Mouse (Mus musculus) T-helper 17 cell (primary cell): ENCODE measurements around the gene Ccdc155.

Experiments used
- in situ Hi-C, 2 experiments: fragments of 300-600 bp; cut with MboI, MseI; formaldehyde crosslinking; loops; 1 replicate in 1 of 2; 2 replicates in 1 of 2; pipeline ENCODE4 v1.15.1; 2025; ENCODE audit warnings: high pct_unique_total_duplicates in 2 of 2

The Ccdc155 gene

DNA sequence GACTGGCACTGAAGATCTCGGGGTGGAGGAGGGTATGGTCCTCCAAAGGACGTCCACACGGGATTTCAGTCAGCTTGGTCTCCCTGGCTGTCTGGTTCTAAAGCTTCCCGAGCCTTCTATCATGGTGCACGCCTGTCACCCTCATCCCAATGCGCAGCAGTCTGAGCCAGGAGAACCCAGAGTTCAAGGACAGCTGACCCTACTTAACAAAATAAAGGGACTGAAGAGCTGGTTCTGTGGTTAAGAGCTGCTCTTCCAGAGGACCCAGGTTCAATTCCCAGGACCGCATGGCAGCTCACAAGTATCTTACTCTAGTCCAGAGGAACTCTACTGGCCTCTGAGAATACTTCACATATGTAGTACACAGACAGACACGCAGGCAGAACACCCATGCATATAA, 24.4 kb upstream of the Ccdc155 start:
- in situ Hi-C loops: loop anchor here in 1 of 2 experiments (25.0 kb wide), 1 partner anchor 1442 kb away; the partner anchor contains the start of genes Klk10, Klk8 and Klk9

- in situ Hi-C loops: loop anchor here in 1 of 2 experiments (25.0 kb wide), 1 partner anchor 1441 kb away; the partner anchor contains the start of genes Klk10, Klk8 and Klk9
Measured at GRCm38 (mm10) chr7:45228548-45228947, 23.9 kb upstream of the Ccdc155 start.

DNA sequence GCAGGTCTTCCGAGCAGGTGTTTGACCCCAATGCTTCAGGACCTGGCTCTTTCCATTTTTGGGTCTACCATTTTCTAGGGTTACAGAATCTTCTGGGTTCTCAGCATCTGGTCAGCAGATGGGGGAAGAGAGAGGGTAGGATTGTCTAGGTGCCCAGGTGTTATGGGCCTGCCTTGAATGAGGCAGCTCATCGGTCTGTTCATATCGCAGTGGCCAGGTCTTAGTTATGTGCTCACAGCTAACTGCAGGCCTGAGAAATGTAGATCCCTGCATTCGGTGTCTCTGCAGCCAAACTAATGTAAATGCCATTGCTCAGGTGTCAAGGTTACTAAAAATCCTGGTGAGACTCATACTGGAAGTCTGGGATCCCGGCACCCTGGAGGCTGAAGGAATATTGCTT, 21.7 kb upstream of the Ccdc155 start:
- in situ Hi-C loops: loop anchor here in 1 of 2 experiments (25.0 kb wide), 1 partner anchor 1439 kb away; the partner anchor contains the start of genes Klk10, Klk8 and Klk9

- in situ Hi-C loops: loop anchor here in 1 of 2 experiments (25.0 kb wide), 1 partner anchor 1438 kb away; the partner anchor contains the start of genes Klk10, Klk8 and Klk9
Measured at GRCm38 (mm10) chr7:45224826-45225225, 20.1 kb upstream of the Ccdc155 start.

- in situ Hi-C loops: no loop called here
Measured at GRCm38 (mm10) chr7:45221680-45222079, 17.0 kb upstream of the Ccdc155 start.

DNA sequence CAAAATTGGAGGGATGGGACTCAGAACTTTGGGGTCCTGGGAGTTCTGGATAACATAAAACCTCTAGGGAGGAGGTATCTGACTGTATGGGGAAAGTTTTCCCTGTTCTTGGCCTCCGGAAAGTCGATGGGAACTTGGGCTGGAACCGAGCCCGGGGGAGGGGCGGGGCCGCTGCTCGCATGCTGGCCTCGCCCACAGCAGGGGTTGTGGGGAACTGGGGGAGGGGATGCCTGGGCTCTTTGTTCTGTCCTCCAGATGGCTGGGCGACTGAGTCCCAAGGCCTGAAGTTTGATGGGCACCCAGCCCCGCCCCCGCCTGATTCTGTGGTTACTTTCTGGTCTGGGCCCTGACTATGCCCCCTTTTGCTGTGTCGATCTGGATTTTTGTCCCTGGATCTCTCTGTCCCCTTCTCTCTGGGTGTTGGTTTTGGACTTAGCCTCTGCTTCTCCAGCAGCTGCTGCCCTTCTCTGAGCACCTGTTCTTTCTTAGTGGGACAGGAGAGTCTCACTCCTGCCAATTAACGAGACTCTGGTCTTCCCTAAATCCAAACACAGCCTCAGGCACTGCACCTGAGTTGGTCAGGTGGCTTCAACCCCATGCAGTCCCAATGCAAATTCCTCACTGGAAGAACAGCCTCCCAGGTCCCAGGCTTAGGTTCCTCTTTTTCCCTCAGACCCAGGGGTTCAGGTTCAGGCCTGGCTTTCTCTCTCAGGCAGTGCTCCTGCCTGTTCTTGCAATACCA, 11.9 kb upstream of the Ccdc155 start:
- in situ Hi-C loops: no loop called here

DNA sequence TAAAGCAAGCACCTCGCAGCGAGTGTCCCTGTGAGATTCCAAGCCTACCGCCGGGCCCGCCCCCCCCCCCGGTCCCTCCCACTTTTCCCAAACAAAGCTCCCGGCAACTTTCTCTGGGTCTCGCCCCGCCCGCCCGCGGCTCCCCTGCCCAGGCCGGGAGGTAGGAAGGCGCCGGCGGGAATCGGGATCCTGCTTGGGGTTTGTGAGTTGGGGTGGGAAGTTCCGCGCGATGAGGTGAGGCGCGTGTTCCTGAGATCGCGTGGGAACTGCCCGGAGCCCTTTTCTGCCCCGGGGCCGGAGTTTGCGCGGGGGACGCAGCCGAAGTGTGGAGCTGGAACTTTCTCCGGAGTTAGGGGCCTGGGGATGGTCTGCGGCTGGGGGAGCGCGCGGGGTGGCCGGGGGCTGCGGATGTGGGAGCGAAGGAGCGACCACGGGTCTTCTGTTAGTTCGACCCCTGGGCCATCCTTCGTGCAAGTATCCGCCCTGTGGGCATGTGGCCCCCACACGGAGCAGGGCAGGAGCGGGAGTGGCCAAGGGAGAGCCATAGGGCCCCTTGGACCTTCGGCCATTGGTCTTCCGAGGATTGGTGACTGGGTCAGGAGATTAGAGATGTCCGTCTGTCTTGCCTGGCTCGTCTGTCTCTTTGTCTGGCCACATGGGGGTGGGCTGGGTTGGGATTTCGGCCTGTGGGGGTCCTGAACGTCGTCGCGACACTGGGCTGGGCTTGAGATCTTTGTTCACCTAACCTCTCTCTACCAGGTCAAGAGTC, 11.2 kb upstream of the Ccdc155 start, which contains the start of gene Tead2:
Tead2 (plus strand) TSS at position 81 of the 769 bp plus-strand sequence.
- in situ Hi-C loops: no loop called here

- in situ Hi-C loops: no loop called here
Measured at GRCm38 (mm10) chr7:45213708-45214107, 9.0 kb upstream of the Ccdc155 start.

DNA sequence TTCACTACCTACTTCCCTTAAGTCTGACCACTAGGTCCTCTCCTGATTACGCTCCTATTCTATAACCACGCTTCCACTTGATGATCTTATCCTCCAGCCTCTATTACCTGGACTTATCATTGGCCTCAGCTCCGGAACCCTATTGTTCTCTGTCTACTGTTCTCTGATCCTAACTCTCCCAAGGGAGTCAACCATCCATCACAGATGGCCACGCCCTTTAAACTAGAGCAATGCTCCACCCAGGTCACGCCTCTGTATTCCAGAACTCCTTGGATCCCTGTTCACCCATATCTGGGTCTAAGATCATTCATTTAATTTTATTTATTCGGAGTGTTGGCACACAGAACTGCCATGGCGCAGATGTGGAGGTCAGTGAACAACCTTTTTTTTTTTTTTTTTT, 7.7 kb upstream of the Ccdc155 start:
- in situ Hi-C loops: no loop called here

DNA sequence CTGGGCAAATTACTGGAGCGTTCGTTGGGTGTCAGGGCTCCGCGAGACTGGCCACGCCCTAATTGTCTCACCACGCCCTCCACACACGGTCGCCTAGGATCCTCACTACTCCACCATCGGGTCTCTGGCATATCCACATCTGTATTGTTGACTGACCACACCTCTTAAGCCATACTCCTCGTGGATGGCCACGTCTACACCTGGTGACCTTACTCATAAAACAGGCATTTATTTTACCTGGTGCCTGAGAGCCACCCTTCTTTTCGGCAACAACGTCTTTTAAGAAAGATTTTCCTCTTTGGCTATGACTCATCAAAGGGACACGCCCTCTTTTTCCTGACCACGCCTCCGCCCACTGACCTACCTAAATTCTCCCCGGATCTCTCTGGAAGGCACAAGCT, 7.2 kb upstream of the Ccdc155 start, which contains the start of gene Dkkl1:
Dkkl1 (minus strand) TSS at position 297 of the 401 bp plus-strand sequence.
- in situ Hi-C loops: no loop called here

GRCm38 (mm10) chr7:45211070-45211469, 6.4 kb upstream of the Ccdc155 start:
- in situ Hi-C loops: no loop called here

GRCm38 (mm10) chr7:45208260-45208659, 3.6 kb upstream of the Ccdc155 start:
- in situ Hi-C loops: no loop called here

GRCm38 (mm10) chr7:45202654-45203053, 2.0 kb downstream of the Ccdc155 start:
- in situ Hi-C loops: no loop called here

GRCm38 (mm10) chr7:45198961-45199360, 5.7 kb downstream of the Ccdc155 start:
- in situ Hi-C loops: no loop called here

DNA sequence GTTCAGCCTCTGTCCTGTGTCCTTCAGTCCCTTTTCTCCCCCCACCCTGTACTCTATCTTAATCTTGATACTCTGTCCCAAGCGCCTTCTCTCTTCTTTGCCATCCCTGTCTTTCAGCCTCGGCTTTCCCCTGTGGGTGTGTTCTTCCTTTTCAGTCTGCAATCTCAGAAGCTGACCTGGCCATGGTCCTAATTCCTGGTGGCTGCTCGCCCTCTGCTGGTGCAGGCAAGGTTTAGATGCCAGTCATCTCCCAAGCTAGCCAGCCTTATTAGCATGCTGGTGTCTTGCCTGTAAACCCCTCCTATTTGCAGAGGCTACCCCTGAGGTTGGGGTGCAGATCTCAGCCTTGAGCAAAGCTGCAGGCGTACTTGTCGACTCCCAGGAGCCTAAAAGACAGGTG, 6.3 kb downstream of the Ccdc155 start:
- in situ Hi-C loops: no loop called here

DNA sequence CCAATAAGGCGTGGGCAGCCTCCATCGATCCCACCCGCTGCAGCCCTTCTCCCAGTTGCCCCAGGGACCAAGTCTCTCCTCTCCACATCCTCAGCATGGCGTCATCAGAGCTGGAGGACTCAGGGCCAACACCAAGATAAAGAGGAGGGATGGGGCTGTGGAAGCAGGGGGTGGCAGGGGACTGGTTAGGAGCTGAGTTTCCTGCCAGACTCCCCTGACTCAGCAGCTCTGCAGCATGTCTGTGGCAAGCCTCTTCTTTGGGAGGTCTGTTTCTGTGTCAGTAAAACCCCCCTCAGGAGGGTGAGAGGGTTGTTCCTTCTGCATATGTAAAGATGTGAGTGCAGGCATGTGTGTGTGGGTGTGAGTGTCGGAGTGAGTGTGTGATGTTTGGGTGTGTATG, 7.7 kb downstream of the Ccdc155 start:
- in situ Hi-C loops: no loop called here

DNA sequence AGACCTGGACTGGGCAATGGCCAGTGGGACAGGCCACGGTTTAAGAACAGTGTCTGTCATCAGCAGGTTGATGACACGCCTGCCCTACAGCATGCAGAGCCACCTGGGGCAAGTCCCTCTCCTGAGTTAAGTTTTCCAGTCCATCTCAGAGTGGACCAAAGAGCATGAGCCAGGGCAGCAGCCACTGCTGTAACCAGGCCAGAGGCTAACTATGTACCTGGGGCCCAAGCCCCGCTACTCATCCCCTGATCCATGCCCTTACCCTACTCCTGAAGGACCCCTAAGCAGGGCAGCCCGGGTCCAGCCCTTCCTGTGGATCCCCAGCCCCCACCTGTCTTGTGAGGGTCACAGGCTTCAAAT, 8.5 kb downstream of the Ccdc155 start:
- in situ Hi-C loops: no loop called here

- in situ Hi-C loops: no loop called here
Measured at GRCm38 (mm10) chr7:45195341-45196175, 9.1 kb downstream of the Ccdc155 start.

GRCm38 (mm10) chr7:45193871-45194785, 10.6 kb downstream of the Ccdc155 start:
- in situ Hi-C loops: no loop called here

- in situ Hi-C loops: no loop called here
Measured at GRCm38 (mm10) chr7:45193406-45193805, 11.3 kb downstream of the Ccdc155 start.
